Mouse (Mus musculus) forebrain, embryonic 16.5 days (tissue): Measurements from ENCODE around the gene Zfp410. TPM values are rescaled to one million over a fixed set of nuclear protein-coding genes. Genes with fewer than 3 reads are reported as not detected.

Experiments used
- ATAC-seq: fragments of 200-750 bp; cut with Nextera tagmentation; 2 replicates; pipeline ENCODE4 v1.8.0; 2017; ENCODE audit warnings: mild to moderate bottlenecking, moderate library complexity
- H3K27ac ChIP-seq: fragments of 300-500 bp; sonication (generic); 2 replicates; pipeline ENCODE4 v1.5.1; 2014; ENCODE audit warnings: low read length, control low read depth
- H3K27me3 ChIP-seq: fragments of 300-500 bp; sonication (generic); replicated peaks from 2 replicates; pipeline ENCODE4 v1.6.1; 2014; ENCODE audit warnings: low read length; ENCODE audit not compliant: control insufficient read depth, insufficient read depth
- H3K36me3 ChIP-seq: fragments of 300-500 bp; sonication (generic); 2 replicates; pipeline ENCODE4 v1.6.1; 2014; ENCODE audit not compliant: control insufficient read depth, insufficient read depth
- H3K4me1 ChIP-seq: fragments of 300-500 bp; sonication (generic); replicated peaks from 2 replicates; pipeline ENCODE4 v1.6.1; 2014; ENCODE audit warnings: low read length; ENCODE audit not compliant: control insufficient read depth, insufficient read depth
- H3K4me2 ChIP-seq: fragments of 300-500 bp; sonication (generic); 2 replicates; pipeline ENCODE4 v1.6.1; 2014; ENCODE audit warnings: mild to moderate bottlenecking, low read length, control low read depth
- H3K4me3 ChIP-seq: fragments of 300-500 bp; sonication (generic); replicated peaks from 2 replicates; pipeline ENCODE4 v1.5.1; 2014; ENCODE audit warnings: mild to moderate bottlenecking, low read length, control low read depth
- H3K9ac ChIP-seq: fragments of 300-500 bp; sonication (generic); replicated peaks from 2 replicates; pipeline ENCODE4 v1.6.1; 2014; ENCODE audit warnings: low read depth, low read length, control low read depth
- H3K9me3 ChIP-seq: fragments of 300-500 bp; sonication (generic); 2 replicates; pipeline ENCODE4 v1.6.1; 2016; ENCODE audit warnings: low read length; ENCODE audit not compliant: control insufficient read depth
- WGBS: fragments of 180-500 bp; shearing (Covaris S2); extraction: QIAGEN DNeasy Blood & Tissue Kit; methylation state at CpG from one replicate; pipeline ENCODE4 v1.1.7; 2014; 5-methylcytosine and 5-hydroxymethylcytosine counted together
- polyA plus RNA-seq: library from polyadenylated mRNA; unstranded; fragments of >200 nt; fragmentation: Nextera tagmentation; extraction: Ambion mirVana; gene quantifications from 2 replicates; pipeline ENCODE4 v1.2.1, GENCODE M21; 2015

The Zfp410 gene
- polyA plus RNA-seq: 87.9 and 97.7 TPM in 2 replicates

GRCm38 (mm10) chr12:84316721-84317621, at the start of gene Zfp410:
TSS of gene Zfp410 (plus strand) at chr12:84316852.
- peaks cover 17% of the 10 kb centered on the region for H3K4me1 ChIP-seq
- H3K27me3 ChIP-seq: no peaks in the 10 kb centered on the region
- ATAC-seq: peak; percentile 97
- no peaks in the 10 kb centered on the region; the same call in 1 of the 2 replicates for H3K36me3 ChIP-seq
- H3K9me3 ChIP-seq: no peaks in the 10 kb centered on the region
- H3K4me2 ChIP-seq: peak within 1 kb of the TSS; percentile 63
- H3K27ac ChIP-seq: peak within 1 kb of the TSS; percentile 95
- H3K9ac ChIP-seq: peak within 1 kb of the TSS; percentile 86
- H3K4me3 ChIP-seq: peak within 1 kb of the TSS; percentile 91
- WGBS: under 1% methylated on average over 77 of the region's 77 CpGs

GRCm38 (mm10) chr12:84267264-84267663, 49.4 kb upstream of the Zfp410 start:
- no peaks in the 10 kb centered on the region for H3K36me3 ChIP-seq
- H3K27me3 ChIP-seq: no peaks in the 10 kb centered on the region
- no peak overlapping the region for H3K27ac ChIP-seq
- no peaks in the 10 kb centered on the region for H3K9me3 ChIP-seq
- H3K4me1 ChIP-seq: no peaks in the 10 kb centered on the region
- no peak for ATAC-seq
- H3K4me2 ChIP-seq: no peak overlapping the region
- no peak overlapping the region for H3K9ac ChIP-seq
- no peak overlapping the region for H3K4me3 ChIP-seq
- 52% methylated on average over 2 of the region's 2 CpGs for WGBS

GRCm38 (mm10) chr12:84273366-84273765, 43.3 kb upstream of the Zfp410 start:
- no peaks in the 10 kb centered on the region for H3K4me1 ChIP-seq
- H3K27ac ChIP-seq: no peak overlapping the region
- H3K4me2 ChIP-seq: no peak overlapping the region
- no peak for ATAC-seq
- H3K27me3 ChIP-seq: no peaks in the 10 kb centered on the region
- no peak overlapping the region for H3K4me3 ChIP-seq
- no peak overlapping the region for H3K9ac ChIP-seq
- WGBS: 77% methylated on average over 5 of the region's 5 CpGs
- no peaks in the 10 kb centered on the region for H3K9me3 ChIP-seq
- H3K36me3 ChIP-seq: no peaks in the 10 kb centered on the region

- Histone ChIP-seq H3K4me2 (no peak overlapping the region), H3K27ac (no peak overlapping the region), H3K27me3 (no peaks in the 10 kb centered on the region), H3K4me3 (no peak overlapping the region), H3K36me3 (no peaks in the 10 kb centered on the region), H3K4me1 (peaks cover 3% of the 10 kb centered on the region; the same call in 1 of the 2 replicates), H3K9me3 (no peaks in the 10 kb centered on the region), H3K9ac (no peak overlapping the region)
- 93% methylated on average over 9 of the region's 9 CpGs for WGBS
- ATAC-seq: no peak
Observed at GRCm38 (mm10) chr12:84275288-84275687, 41.4 kb upstream of the Zfp410 start.

GRCm38 (mm10) chr12:84276288-84276687, 40.4 kb upstream of the Zfp410 start:
- Histone ChIP-seq H3K9me3 (no peaks in the 10 kb centered on the region), H3K27ac (no peak overlapping the region), H3K4me2 (no peak overlapping the region), H3K4me3 (no peak overlapping the region), H3K9ac (no peak overlapping the region), H3K36me3 (no peaks in the 10 kb centered on the region), H3K27me3 (no peaks in the 10 kb centered on the region), H3K4me1 (peaks cover 3% of the 10 kb centered on the region; the same call in 1 of the 2 replicates)
- WGBS: 47% methylated on average over 2 of the region's 2 CpGs
- ATAC-seq: no peak

- H3K9ac ChIP-seq: no peak overlapping the region
- H3K4me1 ChIP-seq: peaks cover 3% of the 10 kb centered on the region; the same call in 1 of the 2 replicates
- no peak for ATAC-seq
- H3K27ac ChIP-seq: no peak overlapping the region
- H3K4me3 ChIP-seq: no peak overlapping the region
- no peaks in the 10 kb centered on the region for H3K9me3 ChIP-seq
- H3K36me3 ChIP-seq: no peaks in the 10 kb centered on the region
- no peak overlapping the region for H3K4me2 ChIP-seq
- 80% methylated on average over 4 of the region's 4 CpGs for WGBS
- H3K27me3 ChIP-seq: no peaks in the 10 kb centered on the region
Observed at GRCm38 (mm10) chr12:84276799-84277198, 39.9 kb upstream of the Zfp410 start.

- Histone ChIP-seq H3K9ac (no peak overlapping the region), H3K36me3 (no peaks in the 10 kb centered on the region), H3K4me2 (no peak overlapping the region), H3K4me1 (peaks cover 3% of the 10 kb centered on the region; the same call in 1 of the 2 replicates), H3K4me3 (no peak overlapping the region), H3K27ac (no peak overlapping the region), H3K27me3 (no peaks in the 10 kb centered on the region), H3K9me3 (no peaks in the 10 kb centered on the region)
- ATAC-seq: no peak; the same call in 1 of the 2 replicates
- WGBS: 11% methylated on average over 3 of the region's 3 CpGs
Observed at GRCm38 (mm10) chr12:84277832-84278231, 38.8 kb upstream of the Zfp410 start.

GRCm38 (mm10) chr12:84278901-84279300, 37.8 kb upstream of the Zfp410 start:
- H3K9ac ChIP-seq: no peak overlapping the region
- no peak overlapping the region for H3K4me3 ChIP-seq
- peaks cover 3% of the 10 kb centered on the region; the same call in 1 of the 2 replicates for H3K4me1 ChIP-seq
- 37% methylated on average over 7 of the region's 7 CpGs for whole genome bisulfite sequencing
- H3K36me3 ChIP-seq: no peaks in the 10 kb centered on the region
- H3K27me3 ChIP-seq: no peaks in the 10 kb centered on the region
- no peak overlapping the region for H3K4me2 ChIP-seq
- H3K27ac ChIP-seq: no peak overlapping the region
- no peak for ATAC-seq
- H3K9me3 ChIP-seq: no peaks in the 10 kb centered on the region

- Histone ChIP-seq H3K27me3 (no peaks in the 10 kb centered on the region), H3K9ac (no peak overlapping the region), H3K9me3 (no peaks in the 10 kb centered on the region), H3K4me2 (peak overlapping the region; percentile 74), H3K4me3 (no peak overlapping the region), H3K27ac (no peak overlapping the region), H3K4me1 (peaks cover 8% of the 10 kb centered on the region), H3K36me3 (no peaks in the 10 kb centered on the region)
- WGBS: 79% methylated on average over 14 of the region's 14 CpGs
- no peak for ATAC-seq
Observed at GRCm38 (mm10) chr12:84284391-84284790, 32.3 kb upstream of the Zfp410 start.
